Mouse (Mus musculus) MEL (cell line): ENCODE results near the gene Capn12. TPM values are rescaled to one million over a fixed set of nuclear protein-coding genes. Genes with fewer than 3 reads are reported as not detected.

ENCODE experiments used
- DNase-seq: peaks from one replicate; pipeline ENCODE4 v3.0.0; 2011; ENCODE audit warnings: low read depth, low spot score
- H3K27ac ChIP-seq: 2 replicates; pipeline ENCODE4 v1.5.1; 2012; ENCODE audit warnings: low read depth, mild to moderate bottlenecking, control low read depth, low read length, moderate library complexity; ENCODE audit not compliant: control insufficient read depth
- H3K27me3 ChIP-seq, 2 experiments: fragments of 150-350 bp in 1 of 2; sonication (generic) in 1 of 2; 2 replicates each; pipeline ENCODE4 v1.6.1; 2012; ENCODE audit warnings: low read length in 2 of 2, mild to moderate bottlenecking in 2 of 2, improper control_type of control experiment in 1 of 2, moderate library complexity in 1 of 2; ENCODE audit not compliant: insufficient read depth in 2 of 2, control insufficient read depth in 1 of 2
- H3K36me3 ChIP-seq, 2 experiments: 2 replicates each; pipeline ENCODE4 v1.6.1; 2012 to 2014; ENCODE audit warnings: low read length in 2 of 2, improper control_type of control experiment in 1 of 2, inconsistent platforms in 1 of 2, mild to moderate bottlenecking in 1 of 2; ENCODE audit not compliant: insufficient read depth in 2 of 2, control insufficient read depth in 1 of 2
- H3K4me1 ChIP-seq, 2 experiments: fragments of 150-350 bp in 1 of 2; sonication (generic) in 1 of 2; 2 replicates each; pipeline ENCODE4 v1.6.1; 2012; ENCODE audit warnings: low read length in 2 of 2, improper control_type of control experiment in 1 of 2, mild to moderate bottlenecking in 1 of 2; ENCODE audit not compliant: insufficient read depth in 2 of 2, control insufficient read depth in 1 of 2
- H3K4me3 ChIP-seq, 2 experiments: fragments of 150-350 bp in 1 of 2; sonication (generic) in 1 of 2; 2 replicates each; pipeline ENCODE4 v1.5.1; 2012; ENCODE audit warnings: low read depth in 2 of 2, low read length in 2 of 2, mild to moderate bottlenecking in 2 of 2, moderate library complexity in 2 of 2, control low read depth in 1 of 2, improper control_type of control experiment in 1 of 2; ENCODE audit not compliant: control insufficient read depth in 1 of 2, insufficient read depth in 1 of 2
- H3K79me2 ChIP-seq: 2 replicates; pipeline ENCODE4 v1.6.1; 2012; ENCODE audit warnings: mild to moderate bottlenecking, low read length, moderate library complexity; ENCODE audit not compliant: control insufficient read depth, poor library complexity, insufficient read depth
- H3K9ac ChIP-seq: 2 replicates; pipeline ENCODE4 v1.6.1; 2012; ENCODE audit warnings: low read depth, mild to moderate bottlenecking, control low read depth, low read length, moderate library complexity; ENCODE audit not compliant: control insufficient read depth, poor library complexity, severe bottlenecking
- H3K9me3 ChIP-seq: fragments of 150-350 bp; sonication (generic); replicated peaks from 2 replicates; pipeline ENCODE4 v1.6.1; 2012; ENCODE audit warnings: mild to moderate bottlenecking, low read length, improper control_type of control experiment, moderate library complexity; ENCODE audit not compliant: insufficient read depth
- CHD2 ChIP-seq: IDR thresholded peaks from 2 replicates; pipeline ENCODE4 v1.6.1; 2011; ENCODE audit warnings: low read length, improper control_type of control experiment
- CTCF ChIP-seq, 3 experiments: IDR thresholded peaks in 2 of 3; conservative IDR thresholded peaks in 1 of 3; 2 replicates each; pipeline ENCODE4 v1.5.1; 2011 to 2012; ENCODE audit warnings: low read length in 3 of 3, low read depth in 2 of 3, mild to moderate bottlenecking in 2 of 3, improper control_type of control experiment in 1 of 3, inconsistent platforms in 1 of 3, mixed read lengths in 1 of 3, moderate library complexity in 1 of 3; ENCODE audit not compliant: control insufficient read depth in 1 of 3, insufficient read depth in 1 of 3, poor library complexity in 1 of 3, severe bottlenecking in 1 of 3
- E2F4 ChIP-seq: IDR thresholded peaks from 2 replicates; pipeline ENCODE4 v1.6.1; 2011; ENCODE audit warnings: low read depth, low read length, improper control_type of control experiment, borderline replicate concordance
- EP300 ChIP-seq, 2 experiments: IDR thresholded peaks; 2 replicates each; pipeline ENCODE4 v1.6.1; 2011; ENCODE audit warnings: improper control_type of control experiment in 2 of 2, low read length in 2 of 2, low read depth in 1 of 2, mild to moderate bottlenecking in 1 of 2
- ETS1 ChIP-seq: IDR thresholded peaks from 2 replicates; pipeline ENCODE4 v1.6.1; 2012; ENCODE audit warnings: low read depth, mild to moderate bottlenecking, inconsistent platforms, low read length, improper control_type of control experiment, moderate library complexity
- GATA1 ChIP-seq: IDR thresholded peaks from 2 replicates; pipeline ENCODE4 v1.6.1; 2011; ENCODE audit warnings: low read depth, low read length, improper control_type of control experiment
- HCFC1 ChIP-seq: IDR thresholded peaks from 2 replicates; pipeline ENCODE4 v1.6.1; 2012; ENCODE audit warnings: low read depth, mild to moderate bottlenecking, inconsistent platforms, low read length, improper control_type of control experiment, moderate library complexity
- JUND ChIP-seq: IDR thresholded peaks from 2 replicates; pipeline ENCODE4 v1.6.1; 2011; ENCODE audit warnings: low read depth, mild to moderate bottlenecking, improper control_type of control experiment, low read length
- MAZ ChIP-seq: IDR thresholded peaks from 2 replicates; pipeline ENCODE4 v1.6.1; 2012; ENCODE audit warnings: low read depth, mild to moderate bottlenecking, inconsistent platforms, low read length, improper control_type of control experiment
- MEF2A ChIP-seq: IDR thresholded peaks from 2 replicates; pipeline ENCODE4 v1.6.1; 2014; ENCODE audit warnings: low read depth, mild to moderate bottlenecking, inconsistent platforms, low read length, improper control_type of control experiment; ENCODE audit not compliant: poor library complexity, insufficient replicate concordance, severe bottlenecking; ENCODE audit errors: extremely low read depth
- MYB ChIP-seq: IDR thresholded peaks from 2 replicates; pipeline ENCODE4 v1.6.1; 2011; ENCODE audit warnings: mild to moderate bottlenecking, low read depth, low read length, improper control_type of control experiment
- POLR2AphosphoS5 ChIP-seq: IDR thresholded peaks from 2 replicates; pipeline ENCODE4 v1.6.1; 2012; ENCODE audit warnings: low read depth, borderline replicate concordance, mild to moderate bottlenecking, inconsistent platforms, low read length, moderate library complexity, mixed read lengths
- RAD21 ChIP-seq: IDR thresholded peaks from 2 replicates; pipeline ENCODE4 v1.6.1; 2011; ENCODE audit warnings: mild to moderate bottlenecking, low read depth, low read length, improper control_type of control experiment
- SIN3A ChIP-seq: IDR thresholded peaks from 2 replicates; pipeline ENCODE4 v1.6.1; 2012; ENCODE audit warnings: low read length, improper control_type of control experiment, inconsistent platforms
- SMC3 ChIP-seq: IDR thresholded peaks from 2 replicates; pipeline ENCODE4 v1.6.1; 2011; ENCODE audit warnings: low read depth, low read length, improper control_type of control experiment
- UBTF ChIP-seq: IDR thresholded peaks from 2 replicates; pipeline ENCODE4 v1.6.1; 2012; ENCODE audit warnings: low read depth, mild to moderate bottlenecking, inconsistent platforms, low read length, improper control_type of control experiment, moderate library complexity, borderline replicate concordance; ENCODE audit not compliant: insufficient read depth
- USF1 ChIP-seq: IDR thresholded peaks from 2 replicates; pipeline ENCODE4 v1.6.1; 2014; ENCODE audit warnings: low read depth, mild to moderate bottlenecking, inconsistent platforms, low read length, improper control_type of control experiment, moderate library complexity
- USF2 ChIP-seq, 2 experiments: IDR thresholded peaks; 2 replicates each; pipeline ENCODE4 v1.6.1; 2011 to 2012; ENCODE audit warnings: improper control_type of control experiment in 2 of 2, low read length in 2 of 2, borderline replicate concordance in 1 of 2, inconsistent platforms in 1 of 2, low read depth in 1 of 2, mild to moderate bottlenecking in 1 of 2; ENCODE audit not compliant: insufficient read depth in 1 of 2
- ZC3H11A ChIP-seq: IDR thresholded peaks from 2 replicates; pipeline ENCODE4 v1.6.1; 2012; ENCODE audit warnings: low read depth, mild to moderate bottlenecking, inconsistent platforms, low read length, improper control_type of control experiment
- ZMIZ1 ChIP-seq: IDR thresholded peaks from 2 replicates; pipeline ENCODE4 v1.6.1; 2012; ENCODE audit warnings: low read depth, mild to moderate bottlenecking, inconsistent platforms, low read length, improper control_type of control experiment, moderate library complexity
- polyA plus RNA-seq, 2 experiments: library from polyadenylated mRNA; stranded (reverse) in 1 of 2; unstranded in 1 of 2; fragments of >175 nt in 1 of 2; fragments of >200 nt in 1 of 2; gene quantifications; 2 replicates each; pipeline versions ENCODE4 v1.2.1 to v1.2.4; 2012; ENCODE audit warnings: low replicate concordance in 2 of 2, low read depth in 1 of 2; ENCODE audit not compliant: insufficient read length in 2 of 2, insufficient read depth in 1 of 2, missing spikeins in 1 of 2
- total RNA-seq: library from RNA; depleted of rRNA; stranded (reverse); fragments of 300-350 nt; gene quantifications from 2 replicates; pipeline ENCODE4 v1.2.3, GENCODE M21; 2012; rRNA removed

The Capn12 gene
- total and polyA plus RNA-seq, 3 experiments: 0.19 TPM; not detected in 2

GRCm38 (mm10) chr7:28941542-28941941 is 60.3 kb downstream of the Capn12 start:
- TF ChIP-seq E2F4 (no peak), ZMIZ1 (no peak), EP300 (IDR thresholded peaks at IDR 0.05; ENCODE audit: low read depth in 1 of 2, low read length in 2 of 2) (no peak), CTCF (IDR thresholded peaks at IDR 0.05 in 2 of 3, conservative IDR thresholded peaks at IDR 0.05 in 1 of 3; ENCODE audit: control insufficient read depth in 1 of 3, insufficient read depth in 1 of 3, low read depth in 2 of 3, low read length in 3 of 3, poor library complexity in 1 of 3, severe bottlenecking in 1 of 3) (no peak), ETS1 (no peak), UBTF (no peak), RAD21 (no peak), USF1 (no peak), GATA1 (no peak), MYB (no peak), ZC3H11A (no peak), JUND (no peak), SIN3A (no peak), SMC3 (no peak), MEF2A (no peak), HCFC1 (no peak), USF2 (IDR thresholded peaks at IDR 0.05; ENCODE audit: borderline replicate concordance in 1 of 2, insufficient read depth in 1 of 2, low read depth in 1 of 2, low read length in 2 of 2) (no peak), CHD2 (no peak), MAZ (no peak), POLR2AphosphoS5 (no peak)
- H3K4me1 ChIP-seq: no peaks in the 10 kb centered on the region; a peak in 1 of 4 replicates
- peaks cover 0 to 3% of the 10 kb centered on the region in 2 experiments; a peak in 2 of 4 replicates for H3K36me3 ChIP-seq
- no peaks in the 10 kb centered on the region for H3K27me3 ChIP-seq
- no peak overlapping the region for H3K4me3 ChIP-seq
- H3K9ac ChIP-seq: no peak overlapping the region
- H3K79me2 ChIP-seq: peaks cover 49% of the 10 kb centered on the region
- H3K9me3 ChIP-seq: no peaks in the 10 kb centered on the region
- no peak overlapping the region for H3K27ac ChIP-seq
- no peak for DNase-seq

Other genes starting within 250 kb of the Capn12 start
- not detected in 2 replicates for gene Fbxo27, start 188.6 kb upstream of the Capn12 start, total RNA-seq
- gene Fbxo27, start 188.6 kb upstream of the Capn12 start, polyA plus RNA-seq: not detected
- 0.10 TPM in 1 of 2 replicates, not detected in the other for gene Fbxo17, start 164.6 kb upstream of the Capn12 start, total RNA-seq
- gene Fbxo17, start 164.6 kb upstream of the Capn12 start, polyA plus RNA-seq: under 1 TPM in 1 of 2 experiments, not detected in 1; 0.43 TPM
- gene Mrps12, start 139.6 kb upstream of the Capn12 start, total RNA-seq: 137 and 141 TPM in 2 replicates
- gene Mrps12, start 139.6 kb upstream of the Capn12 start, polyA plus RNA-seq: 100 to 1,000 TPM in 1 of 2 experiments, not detected in 1; 126 TPM
- gene Sars2, start 139.4 kb upstream of the Capn12 start, total RNA-seq: 19.2 and 21.3 TPM in 2 replicates
- gene Sars2, start 139.4 kb upstream of the Capn12 start, polyA plus RNA-seq: 10 to 100 TPM in 1 of 2 experiments, not detected in 1; 51.4 TPM
- not detected in 2 replicates for gene Ccer2, start 125.2 kb upstream of the Capn12 start, total RNA-seq
- under 1 TPM in 1 of 2 experiments, not detected in 1; 0.11 TPM for gene Ccer2, start 125.2 kb upstream of the Capn12 start, polyA plus RNA-seq
- gene Sirt2, start 114.7 kb upstream of the Capn12 start, total RNA-seq: 31.8 and 35.7 TPM in 2 replicates
- gene Sirt2, start 114.7 kb upstream of the Capn12 start, polyA plus RNA-seq: 10 to 100 TPM in 1 of 2 experiments, not detected in 1; 72.4 TPM
- gene Nfkbib, start 113.9 kb upstream of the Capn12 start, total RNA-seq: 30.7 and 32.9 TPM in 2 replicates
- 10 to 100 TPM in 1 of 2 experiments, not detected in 1; 52.7 TPM for gene Nfkbib, start 113.9 kb upstream of the Capn12 start, polyA plus RNA-seq
- gene Rinl, start 92.5 kb upstream of the Capn12 start, total RNA-seq: 32.9 and 39.9 TPM in 2 replicates
- gene Rinl, start 92.5 kb upstream of the Capn12 start, polyA plus RNA-seq: 10 to 100 TPM in 1 of 2 experiments, not detected in 1; 63.9 TPM
- gene Hnrnpl, start 72.9 kb upstream of the Capn12 start, total RNA-seq: 246 and 303 TPM in 2 replicates
- 1,000 to 10,000 TPM in 1 of 2 experiments, 100 to 1,000 TPM in 1; 684 to 1,095 TPM for gene Hnrnpl, start 72.9 kb upstream of the Capn12 start, polyA plus RNA-seq
- 82.8 and 99.5 TPM in 2 replicates for gene Ech1, start 56.2 kb upstream of the Capn12 start, total RNA-seq
- 10 to 100 TPM in 1 of 2 experiments, not detected in 1; 74.7 TPM for gene Ech1, start 56.2 kb upstream of the Capn12 start, polyA plus RNA-seq
- gene Lgals4, start 47.6 kb upstream of the Capn12 start, total RNA-seq: 1.5 and 2.1 TPM in 2 replicates
- gene Lgals4, start 47.6 kb upstream of the Capn12 start, polyA plus RNA-seq: 1 to 10 TPM in 1 of 2 experiments, not detected in 1; 5.1 TPM
- gene Lgals7, start 17.6 kb upstream of the Capn12 start, total RNA-seq: 27.7 and 37.8 TPM in 2 replicates
- gene Lgals7, start 17.6 kb upstream of the Capn12 start, polyA plus RNA-seq: 100 to 1,000 TPM in 1 of 2 experiments, not detected in 1; 138 TPM
- gene Actn4, start 80.9 kb downstream of the Capn12 start, total RNA-seq: 60.5 and 66.3 TPM in 2 replicates
- 100 to 1,000 TPM in 1 of 2 experiments, not detected in 1; 267 TPM for gene Actn4, start 80.9 kb downstream of the Capn12 start, polyA plus RNA-seq
- gene Eif3k, start 100.4 kb downstream of the Capn12 start, total RNA-seq: 525 and 545 TPM in 2 replicates
- 100 to 1,000 TPM in 1 of 2 experiments, not detected in 1; 671 TPM for gene Eif3k, start 100.4 kb downstream of the Capn12 start, polyA plus RNA-seq
- 17.3 and 19.3 TPM in 2 replicates for gene Map4k1, start 100.6 kb downstream of the Capn12 start, total RNA-seq
- 10 to 100 TPM in 1 of 2 experiments, not detected in 1; 50.8 TPM for gene Map4k1, start 100.6 kb downstream of the Capn12 start, polyA plus RNA-seq
- 0.16 and 0.27 TPM in 2 replicates for gene Ryr1, start 243.8 kb downstream of the Capn12 start, total RNA-seq
- gene Ryr1, start 243.8 kb downstream of the Capn12 start, polyA plus RNA-seq: under 1 TPM in 1 of 2 experiments, not detected in 1; 0.54 TPM